Mouse (Mus musculus): ENCODE data around the gene Ddah1. TPM values are rescaled to one million over a fixed set of nuclear protein-coding genes. Genes with fewer than 3 reads are reported as not detected.

Ddah1 gene
- polyA plus RNA-seq, 2 experiments from 2014 or later, result not detected

DNA sequence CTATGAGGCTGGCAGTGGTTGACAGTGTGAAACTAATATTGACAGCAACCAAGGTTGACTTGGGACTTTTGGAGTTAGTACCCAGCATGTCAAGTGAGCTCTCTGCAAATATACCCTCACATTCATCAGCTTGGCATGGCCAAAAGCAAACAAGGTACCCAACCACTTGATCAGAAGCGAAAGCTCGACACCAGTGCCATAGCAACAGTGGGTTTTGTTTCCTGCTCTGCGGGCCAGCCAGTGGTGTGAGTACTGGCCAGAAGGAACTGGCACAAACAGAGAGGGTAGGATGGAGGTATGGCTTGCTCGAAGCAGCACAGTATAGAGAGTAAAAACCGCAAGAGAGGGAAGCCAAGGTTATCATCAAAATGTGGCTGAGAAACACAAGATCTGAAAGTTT is 157.9 kb downstream of the Ddah1 start:
- peak; percentile 60 for ATAC-seq

GRCm38 (mm10) chr3:145916826-145917225 is 158.4 kb downstream of the Ddah1 start:
- peak; percentile 81 for ATAC-seq

DNA sequence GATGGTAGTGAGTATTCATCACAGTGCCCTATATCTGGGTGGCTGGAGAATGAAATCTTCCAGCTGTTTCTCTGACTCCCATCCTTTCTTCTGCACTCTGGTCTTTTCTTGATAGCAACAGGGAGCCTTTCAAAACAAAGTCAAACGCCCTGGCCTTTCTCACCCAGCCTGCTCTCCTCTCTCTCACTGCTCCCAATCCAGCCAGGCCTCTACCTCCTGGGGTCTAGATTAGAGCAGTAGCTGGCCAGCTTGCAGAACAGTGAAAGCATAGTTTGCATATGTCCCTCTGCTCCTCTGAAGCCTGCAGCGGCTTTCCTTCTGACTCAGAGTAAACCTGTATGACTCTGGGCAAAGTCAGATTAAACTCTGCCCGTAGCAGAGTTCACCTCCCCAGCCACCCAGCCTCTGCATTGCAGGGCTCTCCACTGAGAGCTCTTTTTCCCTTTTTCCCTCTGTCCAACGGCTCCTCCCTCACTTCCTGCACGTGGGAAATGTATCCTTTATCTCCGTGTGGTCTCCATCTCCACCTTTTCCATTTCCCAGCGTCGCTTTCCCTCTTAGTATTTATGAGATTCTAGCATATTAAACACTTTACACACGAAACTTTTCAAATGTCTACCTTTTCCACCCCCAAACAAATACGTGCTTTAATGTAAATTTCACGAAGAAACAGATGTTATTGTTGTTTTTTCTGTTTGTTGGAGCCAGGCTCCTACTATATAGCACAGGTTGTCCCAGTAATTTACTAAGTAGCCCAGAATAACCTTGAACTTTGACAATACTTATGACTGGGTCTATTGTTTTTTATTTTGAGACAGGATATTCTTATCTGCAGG is 163.8 kb downstream of the Ddah1 start, which contains the start of gene Bcl10:
Bcl10 (plus strand) TSS at position 786 of the 836 bp plus-strand sequence.
- ATAC-seq, result no peak

DNA sequence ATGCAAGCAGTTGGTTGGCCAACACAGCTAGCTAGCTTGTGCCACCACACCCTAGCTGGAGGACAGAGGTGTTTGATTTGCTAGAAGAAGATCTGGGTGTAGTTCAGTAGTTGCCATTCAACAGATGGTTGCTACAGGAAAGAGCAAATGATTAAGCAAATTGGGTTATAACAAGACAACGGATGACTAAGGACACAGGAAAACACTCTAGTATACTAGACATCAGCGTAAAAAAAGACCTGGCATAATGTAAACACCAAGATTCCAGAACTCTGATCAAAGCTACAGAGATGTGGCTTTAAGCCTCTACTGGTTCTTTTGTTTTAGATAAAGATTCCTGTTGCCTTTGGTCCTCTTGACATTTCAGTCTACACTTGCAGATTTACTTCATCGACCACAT is 164.5 kb downstream of the Ddah1 start:
- ATAC-seq, result no peak

DNA sequence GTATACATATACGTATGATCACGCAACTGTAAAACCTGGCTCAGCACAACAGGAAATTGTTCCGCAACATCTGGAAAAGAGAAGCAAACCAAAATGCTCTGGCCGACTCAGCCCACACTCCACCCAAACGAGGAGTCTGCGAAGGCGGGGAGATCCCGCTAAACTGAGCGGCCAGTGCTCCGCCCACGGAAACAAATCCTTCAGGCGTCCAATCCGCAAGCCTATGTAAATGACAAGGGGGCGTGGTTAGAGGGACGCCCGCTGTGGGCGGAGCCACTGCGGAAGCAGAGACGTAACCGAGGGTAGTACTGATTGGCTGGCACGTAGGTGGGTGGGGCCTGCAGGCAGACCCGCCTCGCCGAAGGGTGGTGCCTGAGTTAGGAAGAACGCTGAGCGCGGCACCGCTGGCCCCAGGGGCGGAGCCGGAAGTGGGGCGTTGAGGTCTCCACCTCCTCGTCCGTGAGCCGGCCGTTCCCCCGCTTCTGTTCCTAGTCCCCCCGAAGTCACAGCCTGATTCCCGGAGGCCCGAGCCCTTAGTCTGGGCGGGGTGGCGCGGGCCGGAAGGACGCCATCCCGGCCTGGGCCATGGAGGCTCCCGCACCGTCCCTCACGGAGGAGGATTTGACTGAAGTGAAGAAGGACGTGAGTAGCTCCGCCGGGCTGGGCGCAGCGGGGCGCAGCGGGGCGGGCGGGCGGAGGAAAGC is 165.6 kb downstream of the Ddah1 start:
- peak; percentile 90 for ATAC-seq

- peak; percentile 28 for ATAC-seq
These were observed 166.3 kb downstream of the Ddah1 start for GRCm38 (mm10) chr3:145924649-145925337.

GRCm38 (mm10) chr3:145925506-145925905 is 167.0 kb downstream of the Ddah1 start:
- no peak for ATAC-seq

DNA sequence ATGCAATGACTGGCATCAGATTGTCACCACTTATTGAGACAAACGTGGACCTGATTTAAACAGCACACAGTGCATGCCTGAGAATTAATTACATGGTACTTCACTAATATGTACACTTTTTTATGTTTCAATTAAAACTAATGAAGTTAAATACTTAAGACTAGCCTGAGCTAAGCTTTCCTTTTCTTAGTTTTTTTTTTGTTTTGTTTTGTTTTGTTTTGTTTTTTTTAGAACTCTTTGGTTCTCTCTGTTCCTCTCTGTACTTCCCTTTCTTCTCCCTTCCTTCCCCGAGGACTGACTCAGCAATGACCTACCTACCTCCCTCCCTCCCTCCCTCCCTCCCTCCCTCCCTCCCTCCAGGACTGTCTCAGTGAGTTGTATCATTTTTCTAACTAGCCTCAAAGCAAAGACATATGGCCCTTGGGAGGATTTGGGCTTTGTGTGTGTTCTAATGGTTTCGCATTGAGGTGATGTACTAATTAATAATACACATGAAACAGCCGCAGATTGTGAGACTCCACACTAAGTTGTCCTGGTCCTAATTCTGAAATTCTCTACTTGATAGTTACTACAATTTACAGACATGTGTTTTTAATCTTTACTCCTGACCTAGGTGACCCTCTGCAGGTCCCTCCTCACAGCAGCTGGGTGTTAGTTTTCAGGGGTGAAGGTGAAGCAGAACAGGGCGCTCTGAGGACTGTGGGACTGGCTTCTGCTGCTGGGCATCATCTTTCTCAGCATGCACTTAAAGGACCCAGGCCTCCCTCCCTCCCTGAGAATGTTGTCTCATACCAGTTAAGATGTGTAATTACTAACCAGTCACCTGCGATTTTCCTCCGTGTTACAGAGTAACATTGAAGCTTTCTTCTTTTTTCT is 171.3 kb downstream of the Ddah1 start:
- no peak for ATAC-seq

DNA sequence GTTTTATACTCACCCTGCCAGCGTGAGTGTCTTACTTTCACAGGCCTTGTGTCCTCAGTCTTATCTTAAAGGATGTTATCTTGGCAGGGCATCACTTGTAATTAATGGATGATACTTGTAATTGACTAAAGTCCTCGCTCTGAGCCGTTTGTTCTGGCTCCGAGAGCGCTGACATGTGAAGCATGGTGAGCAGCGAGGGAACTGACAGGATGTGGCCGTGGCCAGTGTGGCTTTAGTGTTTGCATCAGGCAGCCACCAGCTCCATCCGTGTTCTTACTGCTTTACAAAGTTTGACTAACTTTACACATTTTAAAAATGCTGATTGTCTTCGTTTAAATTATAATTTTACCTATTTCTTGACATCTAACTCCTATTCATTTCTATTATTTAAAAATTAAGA is 175.4 kb downstream of the Ddah1 start:
- peak; percentile 44 for ATAC-seq

DNA sequence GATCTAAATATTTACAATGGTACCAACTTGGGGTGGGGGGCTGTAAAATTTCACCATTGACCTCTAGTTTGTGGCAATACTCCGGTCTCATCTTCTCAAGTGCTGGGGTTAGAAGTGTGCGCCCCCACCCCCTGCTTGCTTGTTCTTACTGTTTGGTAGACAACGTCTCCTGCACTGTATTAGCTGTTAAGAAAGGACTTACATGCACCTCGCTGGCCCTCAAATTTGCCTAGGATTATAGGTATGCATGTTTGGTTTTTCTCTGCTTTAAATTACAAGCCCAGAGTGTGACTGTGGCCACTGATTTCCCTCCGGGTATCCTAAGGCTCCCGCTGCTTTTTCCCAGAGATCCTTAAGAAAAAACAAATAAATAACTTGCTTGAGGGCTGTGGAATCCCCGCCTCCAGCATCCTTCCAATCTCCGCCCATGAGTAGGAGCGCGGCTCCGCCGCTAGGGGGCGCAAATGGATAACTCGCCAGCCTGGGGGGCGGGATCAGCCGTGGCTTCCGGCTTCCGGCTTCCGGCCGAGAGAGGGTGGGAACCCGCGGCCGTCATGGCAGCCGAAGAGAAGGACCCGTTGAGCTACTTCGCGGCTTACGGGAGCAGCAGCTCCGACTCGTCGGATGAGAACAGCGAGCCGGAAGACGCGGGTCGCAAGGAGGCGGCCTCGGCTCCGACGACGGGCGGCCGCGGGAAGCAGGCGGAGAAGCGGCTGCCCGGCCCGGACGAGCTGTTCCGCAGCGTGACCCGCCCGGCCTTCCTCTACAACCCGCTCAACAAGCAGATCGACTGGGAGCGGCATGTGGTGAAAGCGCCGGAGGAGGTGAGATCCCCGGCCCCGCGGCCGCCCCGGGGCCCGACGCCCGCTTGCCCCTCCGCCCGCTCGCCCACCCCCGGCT is 179.3 kb downstream of the Ddah1 start, which contains the start of gene 2410004B18Rik:
2410004B18Rik (plus strand) TSS at position 510 of the 900 bp plus-strand sequence.
- ATAC-seq, result peak; percentile 88

- ATAC-seq, result no peak
These were observed 180.2 kb downstream of the Ddah1 start for GRCm38 (mm10) chr3:145938405-145939349.

- no peak for ATAC-seq
These were observed 180.9 kb downstream of the Ddah1 start for GRCm38 (mm10) chr3:145939402-145939801.

DNA sequence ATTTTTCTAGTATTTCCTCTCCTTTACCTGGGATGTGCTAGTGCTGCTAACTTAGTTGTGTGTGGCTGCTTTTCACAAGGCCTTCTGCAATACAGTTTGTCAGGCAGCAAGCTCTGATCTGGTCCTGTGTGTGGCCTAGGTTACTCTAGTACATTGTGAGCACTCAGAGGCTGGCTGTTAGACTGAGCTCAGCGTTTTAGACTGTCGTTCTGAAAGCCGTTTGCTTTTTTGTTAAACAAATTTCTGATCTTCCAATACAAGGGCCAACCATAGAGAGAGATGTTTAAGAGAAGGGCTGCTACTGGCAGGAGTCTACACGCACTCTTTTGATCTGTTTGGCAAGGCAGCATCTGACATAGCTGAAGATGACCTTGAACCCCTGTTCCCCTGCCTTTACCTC is 181.5 kb downstream of the Ddah1 start:
- ATAC-seq, result no peak

- ATAC-seq, result peak; percentile 65
These were observed 183.5 kb downstream of the Ddah1 start for GRCm38 (mm10) chr3:145941971-145942370.

Other genes starting within 250 kb of the Ddah1 start
- 10 to 100 TPM; 30.0 to 32.6 TPM for gene Znhit6, start 182.5 kb upstream of the Ddah1 start, polyA plus RNA-seq (2017; shearing (Covaris generic))
- gene Ccn1, start 108.7 kb upstream of the Ddah1 start, polyA plus RNA-seq (2017; shearing (Covaris generic)), result not detected
- gene Bcl10, start 164.1 kb downstream of the Ddah1 start, polyA plus RNA-seq (2017; shearing (Covaris generic)), result 10 to 100 TPM; 51.9 to 53.0 TPM
- 10 to 100 TPM; 14.2 to 21.6 TPM for gene 2410004B18Rik, start 179.3 kb downstream of the Ddah1 start, polyA plus RNA-seq (2017; shearing (Covaris generic))
- not detected for gene Syde2, start 229.2 kb downstream of the Ddah1 start, polyA plus RNA-seq (2017; shearing (Covaris generic))